Mouse (Mus musculus) ovary, postnatal 14 days (tissue): ENCODE data around the gene Atxn7l1.
A peak's percentile ranks its signal among the peaks of the same experiment; 100 is the strongest.

ENCODE experiments used
- DNase-seq: peaks from one replicate; pipeline ENCODE4 v3.0.0; 2022; ENCODE audit warnings: low spot score

The Atxn7l1 gene

DNA sequence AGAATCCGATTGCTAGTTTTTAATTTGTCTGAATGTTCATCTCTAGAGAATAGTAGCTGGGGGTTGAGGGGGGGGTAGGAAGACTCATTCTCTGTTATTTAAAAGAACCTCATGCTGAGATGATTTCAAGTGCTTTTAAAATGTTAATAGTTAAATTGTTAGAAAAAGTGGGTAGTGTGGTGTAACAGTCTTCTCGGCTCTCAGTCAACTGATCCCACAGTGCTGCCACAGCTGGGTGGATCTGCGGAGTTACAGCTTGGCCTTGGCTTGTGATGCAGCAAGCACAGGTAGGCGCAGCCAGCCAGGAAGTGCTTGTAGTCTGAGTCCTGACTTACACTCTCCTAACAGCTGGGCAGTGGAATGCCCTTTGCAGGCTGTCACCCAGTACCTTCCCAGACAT lies 125.7 kb downstream of the Atxn7l1 start:
- no peak for DNase-seq

DNA sequence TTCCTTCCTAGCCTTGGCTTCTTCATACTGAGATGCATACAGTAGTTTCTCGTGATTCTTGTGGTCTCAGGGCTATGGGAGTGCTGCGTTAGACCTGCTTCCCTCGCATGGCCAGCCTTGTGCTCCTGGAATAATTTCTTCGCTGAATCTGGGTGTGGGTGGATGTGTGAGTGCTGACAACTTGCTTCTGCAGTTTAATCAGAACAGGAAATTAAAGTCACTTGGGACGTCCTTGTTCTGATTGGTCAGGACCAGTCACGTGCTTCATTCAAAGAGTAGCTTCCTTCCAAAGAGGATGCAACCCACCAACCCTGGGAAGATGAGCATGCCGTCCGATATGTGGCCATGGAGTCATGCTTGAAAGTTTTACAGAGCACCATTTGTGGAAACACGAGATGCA lies 126.2 kb downstream of the Atxn7l1 start:
- DNase-seq = no peak

DNA sequence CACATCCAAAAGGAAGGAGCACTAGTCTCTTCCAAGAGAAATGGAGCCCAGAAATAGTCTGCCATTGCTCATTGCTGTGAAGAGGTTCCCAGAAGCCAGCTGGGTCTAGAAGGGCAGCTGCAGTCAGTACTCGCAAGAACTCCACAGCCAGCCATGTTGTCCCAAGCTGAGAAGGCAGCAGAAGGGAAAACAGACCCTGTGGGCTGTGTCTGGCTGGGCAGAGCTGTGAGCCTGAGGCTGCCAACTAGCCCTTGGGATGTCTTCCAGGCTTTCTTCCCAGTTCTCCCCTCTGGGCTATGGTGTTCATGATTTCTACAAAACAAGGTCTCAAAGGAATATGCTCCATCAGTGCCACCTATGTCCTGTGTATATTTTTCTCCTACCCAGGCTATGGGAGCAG lies 128.5 kb downstream of the Atxn7l1 start:
- DNase-seq = no peak

DNA sequence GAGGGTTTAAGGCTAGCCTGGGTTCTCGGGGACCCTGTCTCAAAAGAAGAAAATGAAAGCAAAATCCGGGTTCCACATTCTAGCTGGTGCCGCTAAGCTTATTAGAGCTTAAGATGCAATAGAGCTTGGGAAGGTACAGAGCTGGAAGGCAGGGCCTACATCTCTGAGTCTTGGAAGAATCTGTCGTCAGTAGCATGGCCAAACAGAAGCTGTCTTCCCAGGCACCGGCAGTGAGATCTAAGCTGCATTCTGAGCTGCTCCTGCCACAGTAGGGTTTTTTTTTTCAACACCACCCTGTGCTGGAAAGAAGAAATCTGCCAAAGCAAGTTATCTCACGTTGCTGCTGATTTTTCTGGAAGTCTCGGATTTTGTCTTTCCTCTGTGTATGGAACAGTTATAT lies 129.9 kb downstream of the Atxn7l1 start:
- no peak for DNase-seq

DNA sequence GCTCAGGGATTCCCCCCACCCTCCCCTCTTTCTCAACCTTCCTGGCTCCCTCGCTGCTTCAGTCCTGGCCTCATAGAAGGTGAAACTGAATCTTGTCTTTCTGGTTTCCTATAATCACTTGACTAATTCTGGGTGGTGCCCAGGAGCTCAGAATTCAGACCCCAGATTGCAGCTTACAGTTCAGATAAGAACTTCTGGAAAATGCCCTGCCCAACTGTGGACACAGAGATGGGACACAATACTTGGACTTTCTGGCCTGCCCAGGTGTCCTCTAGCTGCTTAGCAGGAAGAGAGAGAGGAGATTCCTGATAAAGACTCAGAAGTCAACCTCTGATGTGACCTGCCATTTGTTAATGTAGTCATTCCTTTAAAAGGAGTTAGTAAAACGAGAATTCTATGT lies 131.7 kb downstream of the Atxn7l1 start:
- DNase-seq = no peak

DNA sequence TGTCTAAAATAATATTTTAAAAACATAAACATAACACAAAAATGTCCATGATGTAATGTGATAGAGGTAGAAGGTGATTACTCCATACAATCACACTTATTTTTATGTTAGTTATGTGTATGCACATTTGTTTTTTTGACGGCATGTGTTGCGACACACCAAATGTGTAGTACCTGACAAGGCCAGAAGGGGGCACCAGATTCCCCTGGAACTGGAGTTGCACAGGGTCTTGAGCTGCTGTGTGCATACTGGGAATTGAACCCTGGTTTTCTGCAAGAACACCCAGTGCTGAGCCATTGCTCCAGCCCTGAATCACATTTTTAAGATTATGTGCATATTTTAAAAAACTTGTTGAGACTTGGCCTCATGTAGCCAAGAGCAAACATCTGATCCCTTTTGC lies 133.3 kb downstream of the Atxn7l1 start:
- DNase-seq = peak; percentile 52

DNA sequence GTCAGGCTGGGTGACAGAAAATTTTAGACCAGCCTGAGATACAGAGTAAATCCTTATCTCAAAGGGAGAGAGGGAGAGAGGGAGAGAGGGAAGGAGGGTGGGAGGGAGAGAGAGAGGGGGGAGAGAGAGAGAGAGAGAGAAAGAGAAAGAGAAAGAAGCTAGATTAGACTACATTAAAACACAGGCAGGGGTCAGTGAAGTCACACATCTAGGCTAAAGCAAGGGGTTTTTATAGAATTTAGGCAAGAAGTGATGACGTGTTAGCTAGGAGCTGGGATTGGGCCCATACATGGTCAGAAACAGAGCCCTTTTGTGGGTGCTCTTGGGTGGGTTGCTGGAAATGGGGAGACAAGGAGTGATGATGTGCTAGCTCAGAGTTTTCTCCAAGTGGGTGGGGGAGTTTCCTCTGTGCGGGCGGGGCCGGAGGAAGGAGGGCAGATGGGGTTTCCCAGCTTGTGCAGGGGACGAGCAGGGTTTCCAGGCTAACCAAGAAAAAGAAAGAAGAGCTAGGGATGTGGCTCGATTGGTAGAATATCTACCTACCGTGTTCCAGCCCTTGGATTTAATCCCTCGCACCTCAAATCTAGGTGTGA lies 136.9 kb downstream of the Atxn7l1 start:
- DNase-seq = no peak

DNA sequence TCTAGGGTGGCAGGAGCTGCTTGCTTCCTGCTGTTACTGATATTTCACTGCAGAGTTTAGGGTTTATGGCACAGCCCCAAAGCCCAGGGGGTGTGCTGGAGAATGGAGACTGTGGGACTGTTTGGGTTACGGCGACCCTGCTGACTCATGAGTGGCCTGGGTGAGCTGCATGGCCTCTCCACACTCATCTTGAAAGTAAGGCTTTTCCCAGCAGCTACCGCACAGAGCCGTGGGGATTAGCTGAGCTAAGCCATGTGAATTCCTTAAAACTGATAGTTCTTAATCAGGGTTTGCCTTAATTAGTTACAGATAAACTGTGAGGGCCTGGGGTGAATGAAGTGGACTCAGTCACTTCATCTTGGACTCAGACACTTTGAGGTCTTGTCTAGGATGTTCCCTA lies 137.9 kb downstream of the Atxn7l1 start:
- DNase-seq = no peak

DNA sequence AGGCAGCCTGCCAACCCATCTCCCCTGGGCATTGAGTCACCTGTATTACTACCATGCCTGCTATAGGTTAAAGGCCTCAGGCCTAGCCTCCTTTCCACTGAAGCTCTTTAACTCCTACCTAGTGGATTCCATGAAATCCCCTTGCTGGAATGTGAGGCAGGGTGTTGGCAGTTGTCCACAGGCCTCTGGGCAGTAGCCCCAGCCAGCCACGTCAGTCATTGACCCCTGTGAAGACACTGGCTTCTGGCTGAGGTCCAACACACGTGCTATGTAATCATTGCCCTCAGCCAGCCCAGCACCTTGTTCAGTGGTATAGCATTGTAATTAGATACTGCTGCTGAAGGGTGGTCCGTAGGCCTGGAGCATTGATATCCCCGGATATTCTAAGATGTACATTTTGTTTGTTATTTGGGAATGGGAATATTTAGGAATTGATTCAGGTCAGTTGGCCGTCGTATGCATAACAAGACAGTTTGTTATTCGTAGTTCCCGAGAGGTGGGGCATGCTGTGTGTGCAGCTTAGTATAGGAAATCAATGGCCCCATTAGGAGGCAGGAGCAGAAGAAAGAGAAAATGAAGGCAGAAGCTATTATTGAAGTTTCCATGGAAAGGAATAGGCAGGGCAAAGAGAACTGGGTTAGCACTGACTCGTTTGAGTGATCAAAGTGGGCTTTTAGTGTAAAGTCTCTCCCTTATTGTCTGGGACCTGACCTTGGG lies 138.6 kb downstream of the Atxn7l1 start:
- DNase-seq = no peak

DNA sequence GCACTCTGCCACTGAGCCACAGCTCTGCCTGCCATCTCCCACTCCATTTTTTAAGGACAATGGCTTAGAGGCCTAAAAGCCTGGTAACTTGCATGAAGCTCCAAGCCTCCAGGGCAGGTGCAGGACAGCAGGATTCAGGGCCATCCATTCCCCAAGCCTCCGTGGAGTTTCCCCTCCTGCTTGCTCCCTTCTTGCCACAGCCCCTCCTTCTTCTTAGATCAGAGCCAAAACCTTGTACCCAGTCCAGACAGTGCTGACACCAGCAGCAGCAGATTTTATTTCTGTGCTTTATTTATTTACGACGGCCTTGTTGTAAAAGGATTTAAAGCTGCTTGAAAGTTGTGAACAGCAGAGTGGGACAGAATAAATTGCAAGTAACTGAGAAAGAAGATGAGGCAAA lies 140.2 kb downstream of the Atxn7l1 start:
- no peak for DNase-seq

DNA sequence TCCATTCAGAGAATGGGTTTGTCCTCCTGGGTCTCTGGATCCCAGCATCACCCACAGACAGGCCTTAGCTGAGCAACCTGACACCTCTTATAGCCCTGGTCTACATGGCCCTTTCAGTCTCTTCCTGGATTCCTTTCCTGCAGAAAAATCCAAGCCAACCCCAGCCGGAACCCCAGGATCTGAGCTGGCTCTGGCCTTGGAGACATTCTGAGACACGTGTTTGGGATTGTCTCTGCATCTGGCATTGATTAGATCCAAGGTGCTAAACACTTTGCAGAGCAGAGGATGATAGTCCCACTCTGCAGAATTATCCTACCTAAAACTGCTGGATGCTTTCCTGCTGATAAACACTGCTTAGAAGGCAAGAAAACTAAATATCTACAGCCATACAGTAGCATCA lies 141.3 kb downstream of the Atxn7l1 start:
- no peak for DNase-seq

DNA sequence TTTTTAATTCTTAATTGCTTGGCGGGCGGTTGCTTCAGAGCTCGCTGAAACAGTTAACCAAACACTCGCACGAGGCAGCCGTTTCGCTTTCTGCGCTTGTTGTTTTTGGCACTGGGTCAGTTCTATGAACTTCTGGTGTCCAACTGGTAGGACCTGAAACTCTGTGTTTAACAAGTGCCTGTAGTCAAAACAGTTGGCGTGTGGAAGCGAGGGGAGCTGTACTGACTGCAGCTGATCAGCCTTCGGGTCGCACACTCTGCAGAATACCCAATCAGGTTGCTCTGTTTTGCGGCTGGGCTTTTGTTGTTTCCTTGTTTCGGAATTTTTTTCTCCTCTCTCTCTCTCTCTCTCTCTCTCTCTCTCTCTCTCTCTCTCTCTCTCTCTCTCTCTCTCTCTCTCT lies 154.6 kb downstream of the Atxn7l1 start:
- DNase-seq = peak; percentile 56

DNA sequence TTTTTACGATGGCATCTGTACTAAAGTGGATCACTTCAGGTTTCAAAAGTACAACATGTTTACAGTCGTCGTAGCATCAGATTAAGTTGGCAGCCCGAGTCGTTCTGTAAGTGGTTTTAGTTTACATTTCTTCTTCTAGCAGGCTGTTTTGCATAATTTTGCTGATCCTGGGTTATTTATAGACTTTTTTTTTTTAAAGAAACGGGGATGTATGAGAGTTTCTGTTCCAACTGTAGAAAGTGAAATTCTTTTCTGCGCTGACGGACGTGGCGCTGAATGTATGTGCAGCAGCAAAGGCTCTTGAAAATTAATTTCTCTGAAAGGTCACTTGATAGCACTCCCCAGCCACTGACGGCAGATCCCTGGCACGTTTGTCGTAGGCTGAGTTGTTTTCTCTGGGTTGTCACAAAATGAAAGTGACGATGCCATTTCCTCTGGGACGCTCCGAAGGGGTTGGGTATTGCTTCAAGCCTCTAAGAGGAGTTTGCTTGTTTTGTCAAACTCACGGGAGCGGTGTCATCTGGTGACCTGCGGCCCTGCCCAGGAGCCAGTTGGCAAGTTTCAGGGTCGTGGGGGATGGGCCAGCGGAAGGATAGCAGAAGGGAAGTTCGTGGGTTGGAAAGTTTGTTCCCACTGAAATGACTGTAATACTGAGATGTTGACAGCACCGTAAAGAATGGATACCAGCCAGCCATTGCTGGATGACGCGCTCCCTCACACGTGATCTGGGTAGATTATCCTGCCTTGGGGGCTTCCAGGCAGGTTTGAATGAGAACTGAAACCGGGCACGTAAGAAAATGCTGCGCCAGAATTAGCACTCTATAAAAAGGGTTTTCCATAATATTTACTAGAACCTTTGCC lies 155.3 kb downstream of the Atxn7l1 start:
- DNase-seq = peak; percentile 40

DNA sequence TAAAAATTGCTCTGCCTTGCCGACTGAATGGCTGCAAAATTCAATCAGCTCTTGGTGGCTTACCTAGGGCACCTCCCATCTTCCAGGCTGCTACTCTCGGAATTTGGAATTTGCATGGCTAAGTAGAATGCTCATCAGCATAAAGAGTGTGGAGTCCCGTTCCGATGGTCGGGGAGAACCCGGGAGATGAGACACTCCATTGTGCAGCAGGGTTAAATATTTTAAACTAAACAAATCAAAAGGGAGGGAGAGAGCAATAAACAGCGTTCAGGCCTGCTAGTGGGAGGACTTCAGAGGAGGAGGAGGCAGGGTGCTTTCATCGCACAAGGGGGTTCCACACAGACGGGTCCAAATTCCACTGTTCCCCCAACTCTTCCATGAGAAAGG lies 155.9 kb downstream of the Atxn7l1 start:
- DNase-seq = no peak

DNA sequence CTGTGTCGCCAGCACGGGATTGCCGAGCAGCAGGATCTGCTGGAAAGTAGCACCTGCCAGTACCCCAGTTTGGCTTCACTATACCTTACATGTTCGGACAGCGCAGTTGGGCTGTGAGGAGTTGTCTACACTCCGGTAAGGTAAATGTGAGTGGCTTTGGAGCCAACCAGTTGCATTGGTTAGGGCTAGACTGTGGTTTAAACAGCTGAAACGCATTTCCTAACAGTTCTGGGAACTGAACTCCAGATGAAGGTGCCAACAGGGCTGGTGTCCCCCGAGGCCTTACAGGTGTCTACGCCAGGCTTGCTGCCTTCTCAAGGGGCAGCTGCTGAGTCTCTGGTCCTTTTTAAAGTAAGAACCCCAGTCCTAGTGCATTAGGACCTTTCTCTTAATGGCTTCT lies 157.6 kb downstream of the Atxn7l1 start:
- DNase-seq = no peak

DNA sequence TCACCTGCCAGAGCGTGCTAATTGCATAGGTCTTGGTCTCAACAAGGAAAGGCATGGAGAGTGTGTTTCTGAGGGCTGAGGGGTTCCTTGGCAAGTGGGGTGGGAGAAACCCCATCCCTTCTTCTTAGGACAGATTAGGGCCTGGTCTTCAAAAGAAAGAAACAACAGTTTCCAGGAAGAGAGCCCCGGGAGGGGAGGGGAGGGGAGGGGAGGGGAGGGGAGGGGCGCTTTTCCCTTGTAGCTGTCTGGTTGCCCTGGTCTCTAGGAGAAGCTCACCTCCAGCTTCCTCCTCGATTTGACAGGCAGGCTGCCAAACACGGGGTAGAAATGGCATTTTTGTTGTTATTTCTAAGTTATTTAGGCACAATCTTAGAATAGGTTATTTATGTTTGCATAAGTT lies 159.0 kb downstream of the Atxn7l1 start:
- DNase-seq = no peak

DNA sequence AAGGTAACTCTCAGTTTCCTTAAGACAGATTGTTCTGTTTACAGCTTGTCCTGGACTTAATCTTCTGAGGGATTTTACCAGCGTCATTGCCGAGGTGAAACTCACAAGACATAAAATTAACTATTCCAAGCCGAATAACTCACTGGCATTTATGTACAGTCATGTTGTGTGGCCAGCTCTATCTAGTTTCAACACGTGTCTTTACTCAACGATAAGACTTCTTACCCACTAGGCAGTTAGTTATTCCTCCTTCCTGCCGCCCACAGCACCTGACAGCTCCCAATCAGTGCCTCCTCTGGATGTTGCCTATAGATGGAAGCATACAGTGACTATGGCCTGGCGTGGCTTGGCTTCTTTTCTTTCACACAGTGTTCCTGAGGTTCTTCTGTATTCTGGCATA lies 161.2 kb downstream of the Atxn7l1 start:
- no peak for DNase-seq

DNA sequence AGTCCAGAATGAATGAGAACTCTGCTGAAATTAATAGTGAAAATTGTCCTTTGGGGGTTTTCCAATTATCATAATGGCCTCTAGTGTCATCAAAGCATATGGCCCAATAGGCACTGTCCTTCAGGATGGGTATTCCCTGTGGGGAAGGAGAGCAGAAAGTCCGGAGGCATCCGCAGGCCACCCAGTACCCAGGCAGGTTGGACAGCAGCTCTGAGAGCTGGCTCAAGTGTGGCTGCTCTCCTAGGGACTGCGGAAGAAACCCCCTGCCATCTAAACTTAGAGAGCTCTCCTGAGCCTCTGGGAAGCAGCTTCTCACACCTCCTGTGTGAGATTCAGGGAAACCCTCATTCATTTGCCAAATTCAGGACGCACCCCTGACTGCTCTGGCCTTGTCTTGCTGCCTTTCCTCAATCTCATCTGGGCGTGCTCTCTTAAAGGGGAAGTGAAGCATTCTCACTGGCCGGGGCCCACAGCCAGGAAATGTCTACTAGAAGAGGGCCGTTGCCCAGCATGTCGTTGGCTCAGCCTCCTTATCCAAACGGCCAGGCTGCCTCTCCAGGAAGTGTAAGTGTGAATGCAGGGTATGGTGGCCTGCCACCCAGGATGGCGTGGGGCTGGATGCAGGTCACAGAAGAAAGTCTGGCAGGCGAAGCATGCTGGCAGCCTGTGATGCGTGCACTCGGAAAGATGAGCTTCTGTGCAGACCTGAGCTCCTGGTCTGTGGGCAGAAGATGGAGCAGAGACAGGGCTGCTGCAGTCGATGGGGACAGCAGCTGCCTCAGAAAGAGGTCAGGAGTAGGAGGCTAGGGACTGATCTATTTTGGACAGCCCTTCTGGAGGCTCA lies 166.6 kb downstream of the Atxn7l1 start:
- peak; percentile 34 for DNase-seq

DNA sequence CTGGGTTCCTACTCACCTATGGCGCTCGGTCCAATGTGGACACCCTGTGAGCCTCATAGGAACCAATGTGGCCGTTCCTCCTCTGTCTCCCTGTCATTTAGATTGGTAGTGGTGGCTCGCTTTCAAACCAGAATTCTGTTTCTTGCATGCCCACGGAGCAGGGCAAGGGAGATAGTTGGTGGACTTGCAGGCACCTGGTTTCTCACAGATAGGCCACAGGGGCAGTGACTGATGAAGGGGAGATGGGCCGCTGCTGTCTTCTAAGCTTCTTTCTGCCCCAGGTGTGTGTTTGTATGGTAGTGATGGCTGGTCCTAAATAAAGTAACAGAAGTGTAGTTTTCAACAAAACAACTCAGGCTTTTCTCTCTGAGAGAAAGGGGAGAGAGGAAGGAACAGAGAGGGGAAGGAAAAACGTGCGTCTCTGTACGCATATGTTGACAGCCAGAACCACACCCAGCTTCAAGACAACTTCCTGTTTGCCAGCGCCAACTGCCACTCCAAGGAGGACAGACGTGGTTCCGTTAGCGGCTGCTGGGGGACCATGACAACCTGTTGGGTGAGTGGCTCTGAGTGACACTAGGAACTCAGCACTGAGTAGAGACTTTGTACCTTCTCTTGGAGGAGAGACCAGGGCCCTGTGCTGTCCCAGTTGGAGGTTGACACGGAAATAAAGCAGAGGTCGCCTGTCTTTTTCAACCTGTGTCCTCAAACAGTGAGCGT lies 167.6 kb downstream of the Atxn7l1 start:
- no peak for DNase-seq

DNA sequence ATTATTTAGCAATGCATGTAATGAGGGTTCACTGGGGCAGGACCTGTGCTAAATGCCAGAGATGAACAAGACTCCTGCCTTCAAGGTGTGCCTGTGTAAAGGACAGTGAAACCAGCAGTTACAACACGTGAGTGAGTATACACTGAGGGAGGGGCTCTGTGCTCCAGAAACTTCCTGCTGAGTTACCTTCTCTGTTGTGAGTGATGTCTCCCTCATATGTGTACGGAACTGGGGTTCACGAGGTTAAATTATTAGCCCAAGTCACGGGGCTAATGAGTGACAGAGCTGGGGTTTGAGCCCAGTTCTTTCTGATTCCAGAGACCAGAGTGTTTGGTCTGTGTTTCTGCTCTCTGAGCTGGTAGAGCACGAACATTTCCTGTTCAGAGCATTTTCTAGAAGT lies 168.3 kb downstream of the Atxn7l1 start:
- no peak for DNase-seq

DNA sequence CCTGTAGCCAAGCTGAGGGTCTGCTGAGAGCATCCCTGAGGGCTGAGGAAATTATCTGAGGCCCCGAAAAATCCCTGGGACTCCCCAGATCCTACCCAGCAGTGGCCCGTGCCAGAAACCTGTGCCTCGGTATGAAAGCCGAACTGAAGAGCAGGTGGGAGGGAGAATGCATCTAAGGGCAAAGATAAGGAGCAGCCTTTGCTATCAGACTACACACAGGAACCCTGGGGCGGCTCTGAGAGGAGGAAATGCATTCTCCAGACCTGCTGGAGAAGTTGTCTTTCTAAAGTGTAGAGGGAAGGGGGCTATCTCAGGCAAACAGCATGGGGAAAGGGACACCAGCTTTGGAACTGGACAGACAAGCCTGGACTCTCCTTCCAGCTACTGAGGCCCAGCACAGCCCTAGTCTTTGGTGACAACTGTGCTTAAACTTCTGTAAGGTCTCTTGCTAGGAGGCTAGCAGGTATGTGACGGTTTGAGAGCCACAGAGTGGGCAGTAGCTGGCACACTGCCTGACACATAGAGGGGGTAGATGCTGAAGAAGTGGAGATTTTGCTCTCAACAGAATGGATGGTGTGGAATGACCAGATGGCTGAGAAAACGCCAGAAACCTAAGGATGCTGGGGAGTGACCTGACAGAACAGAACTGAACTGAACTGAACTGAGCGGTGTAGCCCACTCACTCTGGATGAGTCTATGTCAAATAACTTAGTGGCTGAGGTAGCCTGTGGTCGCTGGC lies 170.5 kb downstream of the Atxn7l1 start:
- no peak for DNase-seq
